Mouse (Mus musculus): ENCODE results near the gene Dlst.

DNA sequence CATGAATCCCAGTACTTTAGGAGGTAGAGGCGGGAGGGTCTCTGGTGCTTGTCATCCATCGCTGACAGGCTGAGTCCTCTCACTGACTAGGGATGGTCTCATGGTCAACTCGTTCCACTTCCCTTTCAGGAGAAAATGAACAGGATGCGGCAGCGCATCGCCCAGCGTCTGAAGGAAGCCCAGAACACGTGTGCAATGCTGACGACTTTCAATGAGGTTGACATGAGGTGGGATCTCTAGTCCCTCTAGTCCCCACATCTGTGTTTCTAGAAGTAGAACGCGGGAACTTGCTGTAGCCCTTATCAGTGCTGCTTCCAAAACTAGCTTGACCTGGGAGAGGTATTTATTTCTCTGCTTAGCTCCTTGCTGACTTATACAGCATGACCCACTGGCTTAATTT is 13.0 kb downstream of the Dlst start:
- TF ChIP-seq CTCF (IDR thresholded peaks at IDR 0.05; ENCODE audit: low read depth): no peak
- TF ChIP-seq EP300 (optimal IDR thresholded peaks at IDR 0.05): no peak
